Mouse (Mus musculus): ENCODE measurements around the gene Fmr1nb.
"Not testable (repeated sequence)": the region's sequence is repeated elsewhere in the genome, so short reads cannot be mapped to it uniquely, and the experiment has no call there.

Gene Fmr1nb

DNA sequence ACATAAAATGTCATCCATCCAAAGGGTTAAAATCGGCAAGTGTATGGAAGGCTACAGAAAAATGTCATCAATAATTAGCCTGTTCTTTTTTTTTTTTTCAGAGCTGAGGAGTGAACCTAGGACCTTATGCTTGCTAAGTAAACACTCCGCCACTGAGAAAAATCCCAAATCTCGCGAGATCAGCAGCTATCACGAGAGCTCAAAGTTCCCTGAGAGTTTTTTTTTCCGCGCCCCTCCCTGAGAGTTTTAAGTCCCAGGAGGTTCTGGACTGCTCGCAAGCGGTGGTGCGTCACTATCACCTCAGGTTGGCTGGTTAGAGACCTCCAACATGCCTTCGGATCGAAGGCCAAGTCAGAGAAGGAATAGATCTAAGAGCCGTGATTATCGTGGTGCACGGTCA lies at the start of gene Fmr1nb:
TSS of gene Fmr1nb (plus strand) at position 234 of the 400 bp plus-strand sequence.
- no peak for DNase-seq (ENCODE audit: low spot score in 2 of 2)

DNA sequence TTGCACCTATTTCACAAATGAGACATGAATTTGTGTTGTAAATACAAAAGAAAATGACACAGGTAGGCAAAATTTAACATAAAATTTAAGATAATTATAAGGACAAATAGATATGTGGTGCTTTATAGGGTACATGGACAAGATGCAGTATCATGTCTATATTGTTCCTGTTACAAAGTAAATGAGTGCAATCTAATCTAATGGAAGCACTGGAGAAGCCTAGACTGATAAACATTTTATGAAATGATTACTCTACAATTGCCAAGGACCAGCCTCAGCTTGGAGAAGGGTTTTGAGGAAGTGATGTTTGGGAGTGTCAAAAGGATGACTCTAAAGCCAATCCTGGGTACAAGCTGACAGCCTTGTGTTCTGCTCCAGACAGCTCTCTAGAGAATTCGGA lies 24.7 kb upstream of the Fmr1nb start:
- DNase-seq (ENCODE audit: low spot score in 2 of 2) = no peak

DNA sequence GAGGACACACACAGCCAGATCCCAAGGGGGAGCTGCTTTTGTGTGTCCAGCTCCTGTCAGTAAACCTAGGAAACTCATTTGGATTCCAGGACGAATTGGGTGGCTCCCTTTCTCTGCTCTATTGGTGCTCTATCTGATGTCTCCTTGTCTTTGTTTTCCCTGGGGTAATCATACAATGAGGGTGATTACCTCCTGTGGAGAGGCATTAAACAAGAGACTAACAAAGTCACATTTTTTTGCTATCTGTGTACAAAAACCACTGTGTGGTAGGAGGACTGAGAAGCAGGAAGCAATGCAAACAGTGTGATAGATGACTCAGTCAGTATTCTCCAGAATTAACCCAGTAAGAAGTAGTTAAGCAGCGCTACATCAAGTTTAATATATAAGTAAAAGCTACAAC lies 21.6 kb upstream of the Fmr1nb start:
- no peak for DNase-seq (ENCODE audit: low spot score in 2 of 2)

DNA sequence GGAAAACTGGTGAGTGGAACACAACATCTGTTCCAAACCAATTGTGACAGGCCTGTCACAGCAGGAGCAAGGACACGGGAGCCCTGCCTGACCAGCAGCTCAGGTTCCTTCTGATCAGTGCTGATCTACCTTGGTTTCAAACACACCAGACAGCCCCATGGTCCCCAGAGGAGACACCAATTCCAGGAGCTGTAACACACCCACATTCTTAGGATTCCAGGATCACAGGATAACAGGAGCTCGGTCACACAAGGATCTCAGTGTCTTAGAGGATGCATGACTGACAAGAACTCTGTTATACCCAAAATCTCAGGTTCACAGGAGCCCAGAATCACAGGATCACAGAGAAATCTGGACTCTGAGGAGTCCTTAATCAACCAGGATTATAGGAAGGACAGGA lies 58.8 kb downstream of the Fmr1nb start:
- not testable (repeated sequence) for DNase-seq (ENCODE audit: low spot score in 2 of 2)

DNA sequence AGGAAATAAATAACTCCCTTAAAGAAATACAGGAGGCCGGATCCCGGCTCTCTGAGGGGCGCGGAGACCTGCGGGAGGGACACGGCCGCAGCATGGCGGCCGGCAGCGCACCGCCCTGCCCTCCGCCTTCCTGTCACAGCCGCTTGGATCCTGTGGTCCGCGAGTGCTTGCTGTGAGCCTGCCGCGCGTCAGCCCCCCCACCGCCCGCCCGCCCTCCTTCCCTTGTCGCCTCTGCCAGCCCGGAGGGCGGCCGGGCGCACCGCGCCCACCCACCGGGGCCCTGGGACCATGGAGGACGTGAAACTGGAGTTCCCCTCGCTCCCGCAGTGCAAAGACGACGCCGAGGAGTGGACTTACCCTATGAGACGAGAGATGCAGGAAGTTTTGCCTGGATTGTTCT lies 59.4 kb downstream of the Fmr1nb start, which contains the start of gene Gm14698:
TSS of gene Gm14698 (plus strand) at position 35 of the 400 bp plus-strand sequence.
- not testable (repeated sequence) for DNase-seq (ENCODE audit: low spot score in 2 of 2)

DNA sequence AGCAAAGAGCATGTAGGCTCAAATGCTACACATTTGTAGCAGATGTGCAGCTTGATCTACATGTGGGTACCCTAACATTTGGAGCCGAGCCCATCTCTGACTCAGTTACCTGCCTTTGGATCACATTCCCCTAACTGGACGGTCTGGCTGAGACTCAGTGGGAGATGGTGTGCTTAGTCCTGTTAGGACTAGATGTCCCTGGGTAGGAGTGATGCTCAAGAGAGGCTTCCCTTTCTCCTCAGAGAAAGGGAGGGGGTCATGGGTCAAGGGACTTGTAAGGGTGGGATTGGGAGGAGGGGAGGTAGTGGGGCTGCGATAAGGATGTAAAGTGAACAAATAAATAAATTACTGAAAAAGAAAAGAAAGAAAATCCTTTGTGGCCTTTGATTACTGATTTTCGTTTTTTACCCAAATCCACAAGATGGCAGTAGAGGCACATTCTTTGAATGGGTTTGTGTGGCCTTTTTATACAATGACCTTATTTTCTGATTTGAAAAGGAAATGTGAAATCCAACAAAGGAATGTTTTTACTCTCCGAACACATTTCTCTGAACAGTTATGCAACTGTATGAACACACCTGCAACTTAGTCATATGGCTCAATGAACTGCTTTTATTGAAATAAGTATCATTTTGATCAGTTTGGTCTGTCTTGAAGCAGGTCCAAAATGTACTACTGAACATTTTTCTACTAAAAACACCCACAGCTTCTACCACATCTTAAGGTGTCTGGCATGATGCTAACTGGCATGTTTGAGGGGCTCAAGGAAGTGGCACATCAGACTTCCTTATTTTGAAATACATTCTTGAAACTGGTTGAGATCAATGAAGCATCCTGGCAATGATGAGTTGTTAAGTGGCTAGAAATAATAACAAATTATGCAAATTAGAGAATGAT lies 78.2 kb downstream of the Fmr1nb start:
- DNase-seq (ENCODE audit: low spot score in 2 of 2) = no peak
